Mouse (Mus musculus) 3134 (cell line): ENCODE measurements around the gene Hba-a2.
A peak's percentile ranks its signal among the peaks of the same experiment; 100 is the strongest.

Experiments used
- DNase-seq: peaks from one replicate; pipeline ENCODE4 v3.0.0-alpha.2; 2011; ENCODE audit warnings: low spot score; ENCODE audit not compliant: insufficient read length; ENCODE audit errors: extremely low read depth

Gene Hba-a2

GRCm38 (mm10) chr11:32309928-32310327 lies 13.6 kb downstream of the Hba-a2 start:
- no peak for DNase-seq

GRCm38 (mm10) chr11:32316009-32316408 lies 19.7 kb downstream of the Hba-a2 start:
- no peak for DNase-seq

DNA sequence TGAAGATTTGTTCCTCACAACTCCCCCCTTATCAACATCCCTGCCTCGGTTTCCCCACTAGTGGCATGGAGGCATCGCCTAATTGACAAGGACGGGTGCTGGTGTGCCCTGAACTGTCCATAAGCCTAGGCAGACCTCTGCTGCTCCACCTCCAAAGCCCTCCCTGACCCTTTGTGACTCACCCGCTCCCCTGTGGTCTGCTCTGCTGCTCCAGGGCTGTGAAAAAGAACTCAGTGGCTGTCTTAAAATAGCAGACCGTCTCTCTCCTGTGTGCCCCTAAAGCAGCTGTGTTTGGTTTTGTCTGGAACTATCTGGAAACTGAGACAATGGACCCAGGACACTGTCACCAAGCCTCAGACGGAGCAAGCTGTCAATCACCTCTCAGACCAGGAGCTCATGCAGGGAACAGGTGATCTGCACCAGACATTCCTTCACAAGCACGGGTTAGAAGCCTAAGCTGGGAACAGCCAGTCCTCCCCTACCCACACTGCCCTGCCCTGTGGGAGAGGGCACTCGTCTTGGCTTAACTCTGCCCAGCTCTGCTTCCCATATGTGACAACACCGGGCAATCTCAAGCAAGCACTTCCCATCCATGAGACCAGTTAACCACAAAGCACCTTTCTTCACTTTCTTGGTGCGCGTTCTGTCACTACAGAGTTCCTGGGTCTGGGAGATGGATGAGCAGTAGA lies 24.4 kb downstream of the Hba-a2 start:
- peak; percentile 25 for DNase-seq

- DNase-seq = peak; percentile 28
Observed at GRCm38 (mm10) chr11:32321196-32321565, 24.9 kb downstream of the Hba-a2 start.

- peak; percentile 76 for DNase-seq
Observed at GRCm38 (mm10) chr11:32324609-32325008, 28.3 kb downstream of the Hba-a2 start.

DNA sequence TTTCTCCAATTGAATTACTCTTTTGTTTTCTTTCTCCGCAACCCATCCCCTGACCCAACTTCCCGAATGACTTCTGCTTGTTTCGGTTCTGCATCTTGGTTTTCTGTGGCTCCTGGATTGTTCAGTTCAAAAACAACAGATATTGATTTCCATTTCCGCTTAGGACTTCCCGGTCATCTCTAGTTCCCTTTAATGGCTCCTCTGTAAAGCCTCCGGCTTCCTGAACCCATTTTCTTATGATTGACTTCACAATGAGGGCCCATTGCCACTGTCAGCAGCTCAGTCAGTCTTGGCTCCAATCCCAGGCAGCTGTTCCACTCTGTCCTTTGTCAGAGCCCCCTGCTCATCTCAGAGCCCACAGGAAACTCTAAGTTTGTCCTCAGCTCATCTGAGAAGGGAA lies 34.8 kb downstream of the Hba-a2 start:
- DNase-seq = no peak

GRCm38 (mm10) chr11:32331861-32332260 lies 35.6 kb downstream of the Hba-a2 start:
- DNase-seq = no peak

GRCm38 (mm10) chr11:32333235-32333634 lies 36.9 kb downstream of the Hba-a2 start:
- no peak for DNase-seq

DNA sequence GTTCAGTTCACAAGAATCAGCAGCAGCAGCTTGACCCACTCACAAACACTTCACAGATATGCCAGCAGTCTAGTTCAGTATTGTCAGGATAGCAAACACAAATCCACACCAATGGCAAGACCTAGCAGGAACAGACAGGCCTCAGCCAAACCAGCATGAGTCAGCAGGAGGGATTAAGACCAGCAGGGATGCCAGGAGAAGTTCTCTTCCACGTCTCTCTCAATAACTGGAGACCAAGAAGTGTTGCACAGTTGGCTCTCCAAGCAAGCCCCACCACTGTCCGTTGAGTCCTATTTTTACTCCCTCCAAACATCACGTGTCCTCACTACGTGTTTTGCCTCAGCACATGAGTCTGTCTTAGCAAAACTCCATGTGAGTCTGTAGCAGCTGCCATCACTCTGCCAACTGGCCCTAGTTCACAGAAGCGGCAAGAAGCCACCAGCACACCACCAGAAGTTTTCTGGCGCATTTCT lies 40.2 kb downstream of the Hba-a2 start:
- DNase-seq = peak; percentile 43

DNA sequence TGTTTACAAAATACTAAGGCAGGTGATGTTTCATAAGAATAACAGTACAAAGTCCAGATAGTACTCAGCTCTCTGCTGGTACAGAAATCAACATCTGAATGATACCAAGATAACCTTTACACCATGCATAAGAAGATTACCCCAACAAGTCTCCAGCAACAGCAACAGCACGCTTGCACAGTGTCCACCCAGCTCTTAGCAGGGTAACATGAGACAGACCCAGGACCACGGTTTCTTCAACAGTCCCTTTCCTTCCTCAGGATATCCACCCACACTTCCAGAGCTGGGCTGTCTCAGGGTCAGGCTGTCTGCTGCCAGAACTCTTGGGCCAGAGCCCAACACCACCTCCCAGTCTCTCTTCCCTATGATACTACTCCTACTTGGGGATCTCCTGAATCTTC lies 42.8 kb downstream of the Hba-a2 start:
- DNase-seq = no peak

DNA sequence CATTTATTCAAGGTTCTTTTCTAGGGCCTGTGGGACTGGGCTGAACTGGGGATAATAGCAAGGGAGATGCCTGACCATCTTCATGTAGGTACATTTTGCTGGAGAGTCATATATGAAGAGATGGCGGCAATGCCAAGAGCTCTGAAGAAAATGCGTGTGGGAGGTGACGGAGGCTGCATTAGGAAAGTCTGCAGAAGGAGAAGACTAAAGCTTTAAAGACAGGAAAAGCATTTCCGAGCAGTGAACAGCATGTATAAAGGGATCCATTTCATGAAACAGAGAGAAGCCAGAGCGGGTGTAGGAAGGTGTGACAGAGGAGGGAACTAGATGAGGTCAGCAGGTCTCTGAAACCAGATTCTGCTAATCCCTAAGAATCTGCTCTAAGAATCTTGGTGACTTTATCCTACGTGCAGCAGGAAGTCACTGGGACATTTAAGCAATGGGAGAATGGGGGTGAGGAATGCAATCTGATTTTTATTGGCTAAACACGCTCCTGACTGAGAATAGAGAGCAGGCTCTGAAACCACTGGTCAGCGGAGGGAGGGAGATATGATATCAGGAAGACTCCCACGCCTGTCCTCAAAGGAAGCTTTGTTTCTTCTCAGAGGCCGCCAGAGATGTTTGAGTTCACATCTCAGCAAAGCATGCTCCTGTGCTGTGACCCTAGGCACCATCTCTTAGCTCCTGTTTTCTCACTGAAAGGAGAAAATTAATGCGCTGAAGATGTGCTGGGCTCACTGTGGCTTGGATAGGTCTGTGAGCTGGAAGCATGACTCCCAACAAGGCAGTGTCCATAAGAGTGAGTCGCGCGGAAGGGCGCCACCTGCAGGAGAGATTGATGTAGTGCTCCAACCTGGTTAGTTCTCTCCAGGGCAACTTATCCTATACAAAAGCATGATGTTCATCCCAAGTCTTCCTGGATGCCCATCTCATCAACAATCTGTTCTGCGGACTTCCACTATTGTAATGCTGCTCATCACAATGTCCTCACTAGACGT lies 44.5 kb downstream of the Hba-a2 start:
- no peak for DNase-seq

DNA sequence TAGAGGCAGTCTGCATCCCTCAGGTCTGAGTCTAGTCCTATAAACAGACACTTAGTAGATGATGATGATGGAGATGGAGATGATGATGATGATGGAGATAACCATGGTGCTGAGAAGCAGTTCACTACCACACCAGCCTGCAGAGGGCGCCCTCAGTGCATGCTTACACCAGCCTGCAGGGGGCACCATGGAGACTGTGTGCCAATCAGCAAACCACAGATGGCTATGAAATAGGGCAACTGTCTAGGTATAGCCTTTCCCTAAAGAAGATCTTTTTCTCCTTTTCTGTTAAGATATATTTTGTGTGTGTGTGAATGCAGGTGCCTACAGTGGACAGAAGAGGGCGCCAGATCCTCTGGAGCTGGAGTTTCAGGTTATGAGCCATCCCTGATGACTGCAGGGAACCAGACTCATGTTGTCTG lies 46.5 kb downstream of the Hba-a2 start:
- peak; percentile 39 for DNase-seq

GRCm38 (mm10) chr11:32343350-32343749 lies 47.1 kb downstream of the Hba-a2 start:
- DNase-seq = peak; percentile 34

DNA sequence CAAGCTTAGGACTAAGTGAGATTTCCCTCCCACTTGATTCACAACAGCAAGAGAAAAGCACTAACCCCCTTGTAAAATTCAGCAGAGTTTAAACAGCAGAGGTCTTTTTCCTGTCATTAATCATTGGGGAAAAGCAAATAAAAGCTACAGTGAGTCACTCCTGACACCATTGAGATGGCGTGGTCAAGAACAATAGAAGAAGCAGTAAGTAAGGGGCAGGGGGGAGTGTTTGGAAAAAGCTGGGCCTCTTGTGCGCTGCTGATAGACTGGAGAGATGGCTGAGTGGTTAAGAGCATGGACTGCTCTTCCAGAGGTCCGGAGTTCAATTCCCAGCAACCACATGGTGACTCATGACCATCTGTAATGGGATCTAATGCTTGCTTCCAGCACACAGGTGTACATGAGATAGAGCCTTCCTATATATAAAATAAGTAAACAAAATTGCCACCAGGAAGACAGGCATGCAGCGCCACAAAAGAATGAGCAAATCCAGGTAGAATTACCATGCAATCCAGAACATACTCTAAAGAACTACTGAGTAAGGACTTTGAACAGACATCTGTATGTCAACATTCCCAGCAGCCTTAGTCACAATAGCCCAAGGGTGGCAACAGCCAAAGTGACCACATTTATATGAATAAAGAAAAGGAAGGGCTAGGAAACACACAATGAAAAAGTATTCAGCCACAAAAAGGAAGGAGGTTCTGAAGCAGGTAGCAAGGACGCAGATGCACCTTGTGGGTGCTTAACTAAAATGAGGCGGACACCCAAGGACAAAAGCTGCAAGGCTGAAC lies 49.4 kb downstream of the Hba-a2 start:
- DNase-seq = peak; percentile 55
